Mouse (Mus musculus) midbrain, embryonic 14.5 days (tissue): Measurements from ENCODE around the gene Fcrl5. TPM values are rescaled to one million over a fixed set of nuclear protein-coding genes. Genes with fewer than 3 reads are reported as not detected.

Experiments
- ATAC-seq: fragments of 200-750 bp; cut with Nextera tagmentation; 2 replicates; pipeline ENCODE4 v1.8.0; 2017; ENCODE audit warnings: moderate number of reproducible peaks, moderate library complexity; ENCODE audit not compliant: low FRiP score, low TSS enrichment
- DNase-seq: peaks from one replicate; pipeline ENCODE4 v3.0.0-alpha.2; 2015
- H3K27ac ChIP-seq: fragments of 300-500 bp; sonication (generic); replicated peaks from 2 replicates; pipeline ENCODE4 v1.5.1; 2014; ENCODE audit warnings: mild to moderate bottlenecking, low read depth, low read length, moderate library complexity
- H3K27me3 ChIP-seq: fragments of 300-500 bp; sonication (generic); 2 replicates; pipeline ENCODE4 v1.6.1; 2014; ENCODE audit warnings: low read length, control low read depth, mixed read lengths; ENCODE audit not compliant: control insufficient read depth, insufficient read depth
- H3K36me3 ChIP-seq: fragments of 300-500 bp; sonication (generic); 2 replicates; pipeline ENCODE4 v1.6.1; 2014; ENCODE audit warnings: low read length, control low read depth; ENCODE audit not compliant: control insufficient read depth, insufficient read depth
- H3K4me1 ChIP-seq: fragments of 300-500 bp; sonication (generic); 2 replicates; pipeline ENCODE4 v1.6.1; 2014; ENCODE audit warnings: mild to moderate bottlenecking, antibody characterized with exemption, low read length, control low read depth; ENCODE audit not compliant: control insufficient read depth, insufficient read depth
- H3K4me2 ChIP-seq: fragments of 300-500 bp; sonication (generic); 2 replicates; pipeline ENCODE4 v1.6.1; 2014; ENCODE audit warnings: mild to moderate bottlenecking, low read length, moderate library complexity
- H3K4me3 ChIP-seq: fragments of 300-500 bp; sonication (generic); replicated peaks from 2 replicates; pipeline ENCODE4 v1.5.1; 2014; ENCODE audit warnings: low read depth, low read length
- H3K9ac ChIP-seq: fragments of 300-500 bp; sonication (generic); replicated peaks from 2 replicates; pipeline ENCODE4 v1.6.1; 2014; ENCODE audit warnings: mild to moderate bottlenecking, low read length, moderate library complexity
- H3K9me3 ChIP-seq: fragments of 300-500 bp; sonication (generic); 2 replicates; pipeline ENCODE4 v1.6.1; 2016; ENCODE audit warnings: low read length, control low read depth, mixed read lengths; ENCODE audit not compliant: control insufficient read depth
- WGBS: fragments of 180-500 bp; shearing (Covaris S2); extraction: QIAGEN DNeasy Blood & Tissue Kit; methylation state at CpG from one replicate; pipeline ENCODE4 v1.1.7; 2014; 5-methylcytosine and 5-hydroxymethylcytosine counted together
- polyA plus RNA-seq: library from polyadenylated mRNA; unstranded; fragments of >200 nt; fragmentation: Nextera tagmentation; extraction: Ambion mirVana; gene quantifications from 2 replicates; pipeline ENCODE4 v1.2.1, GENCODE M21; 2014

Fcrl5 gene
- polyA plus RNA-seq, 1 experiment from 2014 or later: not detected

DNA sequence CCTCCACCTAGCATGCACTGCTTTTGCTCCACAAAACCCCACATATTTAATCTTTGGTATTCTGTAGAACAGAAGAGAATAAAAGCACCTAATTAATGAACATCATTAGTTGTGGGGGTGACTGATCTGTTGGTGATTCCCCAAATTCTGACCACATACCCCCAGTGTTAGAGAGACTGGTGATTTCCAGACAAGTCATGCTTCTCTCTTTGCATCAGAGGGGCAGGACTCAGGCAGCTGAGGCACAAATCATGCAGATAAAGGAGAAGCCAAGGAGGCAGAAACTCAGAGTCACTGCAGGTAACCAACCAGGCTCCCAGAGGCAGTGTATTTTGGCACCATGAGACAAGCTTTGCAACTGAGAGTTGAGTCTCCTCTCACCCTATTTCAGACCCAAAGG lies 82.9 kb downstream of the Fcrl5 start:
- no peak overlapping the region for H3K4me2 ChIP-seq
- ATAC-seq (no peak), DNase-seq (no peak)
- H3K9me3 ChIP-seq: no peaks in the 10 kb centered on the region
- no peak overlapping the region for H3K4me3 ChIP-seq
- H3K27me3 ChIP-seq: no peaks in the 10 kb centered on the region
- no peak overlapping the region for H3K9ac ChIP-seq
- no peak overlapping the region for H3K27ac ChIP-seq
- no peaks in the 10 kb centered on the region for H3K36me3 ChIP-seq
- H3K4me1 ChIP-seq: no peaks in the 10 kb centered on the region

DNA sequence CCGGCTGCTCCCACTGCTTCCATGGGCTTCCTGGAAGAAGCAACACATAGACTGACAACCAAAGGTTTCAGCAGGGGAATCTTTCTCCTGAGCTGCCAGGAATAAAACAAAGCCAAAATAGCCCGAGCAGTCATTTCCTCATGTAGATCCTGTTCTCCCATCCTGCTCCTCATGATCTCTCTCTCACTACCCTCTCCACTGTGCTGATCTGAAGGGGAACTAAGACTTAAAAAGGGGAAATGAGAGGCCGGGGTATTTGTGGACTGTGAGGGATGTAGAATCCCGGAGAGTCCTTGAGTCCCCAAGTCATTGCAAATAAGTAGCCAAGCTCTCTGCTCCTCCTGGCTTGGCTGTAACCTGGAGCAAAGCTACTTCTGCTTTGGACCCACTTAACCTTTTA lies 85.6 kb downstream of the Fcrl5 start:
- no peak overlapping the region for H3K4me2 ChIP-seq
- DNase-seq (no peak), ATAC-seq (no peak)
- H3K9me3 ChIP-seq: no peaks in the 10 kb centered on the region
- WGBS: 90% methylated on average over 4 of the region's 4 CpGs
- H3K36me3 ChIP-seq: no peaks in the 10 kb centered on the region
- no peaks in the 10 kb centered on the region for H3K27me3 ChIP-seq
- H3K9ac ChIP-seq: no peak overlapping the region
- peaks cover 6% of the 10 kb centered on the region for H3K4me1 ChIP-seq
- no peak overlapping the region for H3K4me3 ChIP-seq
- H3K27ac ChIP-seq: no peak overlapping the region

DNA sequence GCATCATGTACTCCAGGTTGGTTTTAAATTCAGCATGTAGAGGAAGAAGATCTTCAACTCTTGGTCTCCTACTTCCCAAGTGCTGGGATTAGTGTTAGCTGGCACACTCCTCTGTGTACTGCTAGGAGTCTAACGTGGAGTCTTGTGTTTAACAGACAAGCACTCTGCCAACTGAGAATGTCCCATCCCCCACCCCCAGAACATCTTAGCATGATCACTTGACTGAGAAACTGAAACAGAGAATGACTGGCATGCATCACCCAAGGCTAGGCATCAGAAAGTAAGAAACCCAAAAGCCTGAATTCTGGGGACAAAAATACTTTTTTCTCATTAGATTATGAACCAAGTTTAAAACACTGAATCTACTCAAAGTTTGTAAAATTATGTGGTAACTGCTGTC lies 86.3 kb downstream of the Fcrl5 start:
- H3K4me3 ChIP-seq: no peak overlapping the region
- no peak overlapping the region for H3K9ac ChIP-seq
- H3K9me3 ChIP-seq: no peaks in the 10 kb centered on the region
- H3K4me1 ChIP-seq: peaks cover 13% of the 10 kb centered on the region
- 53% methylated on average over 1 of the region's 1 CpGs for WGBS
- H3K27me3 ChIP-seq: no peaks in the 10 kb centered on the region
- H3K27ac ChIP-seq: no peak overlapping the region
- H3K4me2 ChIP-seq: no peak overlapping the region
- no peaks in the 10 kb centered on the region for H3K36me3 ChIP-seq
- ATAC-seq (no peak), DNase-seq (no peak)

DNA sequence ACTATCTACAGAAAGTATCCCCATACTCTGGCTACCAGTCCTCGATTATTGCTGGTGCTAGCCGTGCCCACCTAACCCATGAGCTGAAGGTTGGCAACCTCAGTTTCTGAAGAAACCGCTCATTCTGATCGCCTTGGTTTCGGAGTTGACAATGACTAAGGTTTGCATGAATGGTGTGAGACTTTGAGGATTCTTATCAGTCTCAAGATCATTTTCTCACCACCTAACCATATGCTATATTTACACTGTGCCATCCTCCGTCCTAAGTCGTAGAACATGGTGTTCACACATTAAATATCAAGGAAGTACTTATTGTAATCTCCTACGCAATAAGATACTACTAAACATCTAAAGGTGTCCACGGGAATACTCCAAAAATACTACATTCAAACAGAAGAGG lies 88.1 kb downstream of the Fcrl5 start:
- peaks cover 16% of the 10 kb centered on the region for H3K4me1 ChIP-seq
- no peak overlapping the region for H3K4me3 ChIP-seq
- peaks cover 13% of the 10 kb centered on the region for H3K36me3 ChIP-seq
- H3K9ac ChIP-seq: no peak overlapping the region
- H3K9me3 ChIP-seq: no peaks in the 10 kb centered on the region
- DNase-seq: no peak
- no peaks in the 10 kb centered on the region for H3K27me3 ChIP-seq
- no peak overlapping the region for H3K27ac ChIP-seq
- no peak overlapping the region for H3K4me2 ChIP-seq
- 95% methylated on average over 9 of the region's 9 CpGs for WGBS
- ATAC-seq: no peak

DNA sequence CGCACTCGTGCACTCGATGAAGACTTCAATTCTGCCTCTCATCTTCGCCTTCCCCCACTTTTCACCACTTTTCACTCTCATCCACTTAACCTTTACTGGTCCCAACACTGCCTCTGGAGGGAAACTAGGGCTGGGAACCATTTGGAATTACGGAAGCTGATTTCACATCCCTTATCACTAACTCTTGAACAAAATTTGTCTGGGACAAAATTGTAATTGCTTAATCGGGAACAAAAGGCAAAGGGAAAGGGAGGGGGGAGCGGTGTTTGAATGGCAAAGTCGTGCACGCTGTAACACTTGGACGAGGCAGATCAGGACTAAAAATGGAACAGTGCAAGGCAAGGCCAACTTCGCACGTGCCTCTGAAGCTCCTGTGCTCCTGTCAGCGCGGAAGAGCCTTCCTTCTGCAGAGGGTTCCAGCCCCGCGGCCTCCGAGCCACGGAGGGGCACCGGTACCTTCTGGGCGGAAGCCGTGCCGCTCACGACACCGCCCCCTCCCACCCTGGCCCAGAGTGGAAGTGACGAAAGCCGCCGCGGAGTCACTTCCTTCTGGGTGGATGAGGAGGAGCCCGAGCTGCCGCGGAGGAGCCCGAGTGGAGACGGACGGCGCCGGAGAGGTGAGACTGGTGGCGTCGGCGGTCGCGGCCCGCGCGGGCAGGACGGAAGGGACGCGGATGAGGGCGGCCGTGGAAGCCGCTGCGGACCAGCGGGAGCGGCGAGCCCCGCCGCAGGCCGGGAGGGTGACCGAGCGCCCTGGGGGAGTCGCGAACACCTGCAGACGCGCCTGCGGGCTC lies 89.7 kb downstream of the Fcrl5 start, which contains the start of gene Etv3:
Gene Etv3 (plus strand): TSS at position 365 of the 794 bp plus-strand sequence.
- ATAC-seq (peak; percentile 98), DNase-seq (peak; percentile 95)
- Histone ChIP-seq H3K36me3 (peaks cover 28% of the 10 kb centered on the region), H3K9me3 (no peaks in the 10 kb centered on the region), H3K4me1 (peaks cover 16% of the 10 kb centered on the region), H3K9ac (peak within 1 kb of the TSS; percentile 99), H3K4me2 (peak within 1 kb of the TSS; percentile 90), H3K27ac (peak within 1 kb of the TSS; percentile 81), H3K27me3 (no peaks in the 10 kb centered on the region), H3K4me3 (peak within 1 kb of the TSS; percentile 98)
- WGBS: 5% methylated on average over 64 of the region's 64 CpGs

GRCm38 (mm10) chr3:87525837-87526570 lies 90.4 kb downstream of the Fcrl5 start:
- peak overlapping the region; percentile 90 for H3K4me2 ChIP-seq
- no peaks in the 10 kb centered on the region for H3K27me3 ChIP-seq
- ATAC-seq: peak; percentile 62
- H3K27ac ChIP-seq: peak overlapping the region; percentile 81
- peaks cover 36% of the 10 kb centered on the region for H3K36me3 ChIP-seq
- WGBS: 7% methylated on average over 27 of the region's 27 CpGs
- no peaks in the 10 kb centered on the region for H3K9me3 ChIP-seq
- peaks cover 16% of the 10 kb centered on the region for H3K4me1 ChIP-seq
- H3K9ac ChIP-seq: peak overlapping the region; percentile 99
- no peak for DNase-seq
- H3K4me3 ChIP-seq: peak overlapping the region; percentile 98

DNA sequence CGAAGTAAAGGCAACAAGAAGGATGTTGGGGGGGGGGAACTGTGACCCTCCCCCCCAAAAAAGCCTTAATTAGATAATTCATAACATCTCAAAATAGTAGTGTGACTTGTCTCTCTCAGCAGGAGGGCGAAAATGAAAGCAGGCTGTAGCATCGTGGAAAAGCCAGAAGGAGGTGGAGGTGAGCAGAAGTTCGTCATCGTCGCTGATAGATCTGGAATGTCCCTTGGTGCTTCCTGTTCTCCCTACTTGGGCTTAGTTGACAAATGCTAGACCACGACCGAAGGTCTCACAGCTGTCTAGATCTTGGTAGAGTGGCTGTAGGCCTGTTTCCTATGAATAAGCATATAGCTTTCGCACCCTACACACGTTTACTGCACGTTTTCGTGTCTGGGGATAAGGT lies 91.6 kb downstream of the Fcrl5 start:
- Histone ChIP-seq H3K4me3 (no peak overlapping the region), H3K4me1 (peaks cover 16% of the 10 kb centered on the region), H3K4me2 (no peak overlapping the region), H3K9me3 (no peaks in the 10 kb centered on the region), H3K27me3 (no peaks in the 10 kb centered on the region), H3K9ac (no peak overlapping the region), H3K36me3 (peaks cover 47% of the 10 kb centered on the region), H3K27ac (no peak overlapping the region)
- ATAC-seq (no peak), DNase-seq (no peak)
- 91% methylated on average over 12 of the region's 12 CpGs for WGBS

DNA sequence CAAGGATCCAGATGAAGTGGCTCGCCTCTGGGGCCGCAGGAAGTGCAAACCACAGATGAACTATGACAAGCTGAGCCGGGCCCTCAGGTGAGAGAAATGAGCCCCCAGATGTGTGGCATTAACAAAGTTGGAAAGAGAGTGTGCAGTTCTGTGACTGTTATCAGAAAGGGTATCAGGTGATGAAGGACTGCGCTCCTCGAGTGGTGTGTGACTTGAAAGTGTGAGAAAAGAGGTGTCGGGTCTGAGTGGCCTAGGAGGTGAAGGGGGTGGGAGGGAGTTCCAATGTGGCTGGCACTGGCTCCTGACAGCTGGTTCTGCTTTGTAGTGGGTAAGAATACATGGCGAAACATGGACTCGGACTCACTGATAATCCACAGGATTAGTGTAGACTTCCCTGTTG lies 92.4 kb downstream of the Fcrl5 start:
- H3K9ac ChIP-seq: no peak overlapping the region
- H3K27ac ChIP-seq: no peak overlapping the region
- WGBS: 92% methylated on average over 8 of the region's 8 CpGs
- H3K9me3 ChIP-seq: no peaks in the 10 kb centered on the region
- no peak overlapping the region for H3K4me3 ChIP-seq
- DNase-seq: no peak
- no peak overlapping the region for H3K4me2 ChIP-seq
- ATAC-seq: no peak
- peaks cover 56% of the 10 kb centered on the region for H3K36me3 ChIP-seq
- H3K4me1 ChIP-seq: peaks cover 16% of the 10 kb centered on the region
- H3K27me3 ChIP-seq: no peaks in the 10 kb centered on the region

GRCm38 (mm10) chr3:87528841-87529240 lies 93.3 kb downstream of the Fcrl5 start:
- ATAC-seq (no peak), DNase-seq (no peak)
- WGBS: 94% methylated on average over 8 of the region's 8 CpGs
- Histone ChIP-seq H3K27me3 (no peaks in the 10 kb centered on the region), H3K9me3 (no peaks in the 10 kb centered on the region), H3K4me2 (no peak overlapping the region), H3K9ac (no peak overlapping the region), H3K4me3 (no peak overlapping the region), H3K27ac (no peak overlapping the region), H3K4me1 (peaks cover 16% of the 10 kb centered on the region), H3K36me3 (peaks cover 64% of the 10 kb centered on the region)
